Mouse (Mus musculus): ENCODE measurements around the gene H2al3.

The H2al3 gene

DNA sequence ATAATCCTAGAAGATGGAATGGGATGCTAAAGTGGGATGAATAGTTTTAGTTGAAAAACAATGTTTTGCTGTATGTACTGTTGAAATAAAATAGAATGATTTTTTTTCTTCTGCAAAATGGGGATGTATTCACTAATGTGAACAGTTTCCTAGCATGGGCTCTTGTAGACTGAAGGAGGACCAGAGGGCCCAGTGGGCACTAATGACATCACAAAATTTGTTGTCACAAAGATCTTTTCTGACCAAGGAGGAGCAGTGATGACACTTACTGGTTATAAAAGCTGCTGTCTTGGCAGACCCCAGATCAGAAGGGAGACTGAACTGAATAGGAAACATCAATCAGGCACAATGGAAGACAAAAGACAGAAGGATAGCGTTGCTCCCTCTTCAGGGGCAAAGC, at the start of gene H2al3:
H2al3 (plus strand) TSS at position 301 of the 400 bp plus-strand sequence.
- DNase-seq (ENCODE audit: low spot score) = no peak

DNA sequence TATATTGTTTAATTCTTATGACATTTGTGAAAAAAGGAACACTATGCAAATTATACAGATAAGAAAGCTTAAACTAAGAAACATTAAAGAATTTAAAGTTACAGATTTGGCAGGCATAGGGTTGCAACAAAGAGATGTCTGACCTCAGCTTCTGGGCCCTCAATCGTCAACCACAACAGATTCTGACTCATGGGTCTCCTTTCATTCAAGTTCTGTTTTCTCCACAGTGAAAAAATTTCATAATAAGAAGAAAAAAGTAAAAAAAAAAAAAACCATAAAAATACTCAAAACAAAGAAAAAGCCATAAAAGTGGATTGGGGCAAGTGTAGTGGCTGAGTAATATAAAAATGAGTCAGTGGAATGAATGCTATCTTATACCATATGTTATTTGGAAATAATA, 39.4 kb upstream of the H2al3 start:
- no peak for DNase-seq (ENCODE audit: low spot score)

DNA sequence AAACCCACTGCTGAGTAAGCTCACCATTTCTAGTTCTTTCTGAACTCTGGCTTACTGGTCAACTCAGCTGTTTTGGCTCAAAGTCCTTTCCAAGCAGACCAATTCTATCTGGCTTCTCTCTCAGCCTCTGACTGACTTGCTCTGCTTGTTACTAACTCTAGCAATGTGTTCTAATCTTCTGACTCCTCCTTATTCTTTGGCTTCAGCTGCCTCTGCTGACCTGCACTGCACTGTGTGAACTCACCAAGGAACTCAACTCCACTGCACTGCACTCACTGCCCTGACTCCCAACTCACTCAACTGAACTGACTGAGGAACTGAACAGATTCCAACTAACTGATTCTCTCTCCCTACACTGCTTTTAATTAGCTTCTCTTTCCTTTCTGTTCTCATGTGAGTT, 37.0 kb upstream of the H2al3 start:
- no peak for DNase-seq (ENCODE audit: low spot score)

DNA sequence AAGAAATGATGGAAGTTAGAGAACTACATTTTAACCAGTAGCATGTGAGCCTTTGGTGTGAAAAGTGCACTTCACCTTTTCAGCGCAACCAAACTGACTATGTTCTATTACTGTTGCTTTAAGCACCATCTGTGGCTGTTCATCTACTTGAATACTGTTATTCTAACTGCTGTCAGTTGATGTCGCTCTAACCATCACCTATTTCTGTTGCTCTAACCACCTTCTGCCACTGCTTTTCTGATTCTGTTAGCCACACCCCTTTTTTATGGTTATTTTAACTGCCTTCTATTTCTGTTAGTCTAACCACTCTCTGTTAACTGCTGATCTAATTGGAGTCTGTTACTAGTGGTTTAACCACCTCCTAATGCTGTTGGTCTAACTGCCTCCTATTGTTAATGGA, 14.7 kb upstream of the H2al3 start:
- no peak for DNase-seq (ENCODE audit: low spot score)

DNA sequence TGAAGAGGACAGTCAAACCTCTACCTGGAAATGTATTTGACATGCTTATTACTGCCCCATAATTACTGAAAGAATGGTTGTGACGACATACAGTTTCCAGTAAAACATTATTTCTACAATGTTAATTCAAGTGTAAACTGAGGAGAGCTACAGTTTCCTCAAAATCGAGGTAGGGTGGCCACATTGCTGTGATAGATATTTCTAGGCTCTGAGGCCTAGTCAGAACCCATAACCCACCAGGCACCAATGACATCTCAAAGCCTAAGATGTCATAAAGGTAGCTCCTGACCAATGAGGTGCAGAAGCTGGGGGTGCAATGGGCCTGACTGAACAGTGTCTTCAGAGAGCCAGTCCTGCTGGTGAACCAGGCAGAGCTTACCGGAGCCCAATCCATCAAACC, 2.9 kb upstream of the H2al3 start, which contains the start of gene Hypm:
Hypm (plus strand) TSS at position 301 of the 400 bp plus-strand sequence.
- DNase-seq (ENCODE audit: low spot score) = no peak

DNA sequence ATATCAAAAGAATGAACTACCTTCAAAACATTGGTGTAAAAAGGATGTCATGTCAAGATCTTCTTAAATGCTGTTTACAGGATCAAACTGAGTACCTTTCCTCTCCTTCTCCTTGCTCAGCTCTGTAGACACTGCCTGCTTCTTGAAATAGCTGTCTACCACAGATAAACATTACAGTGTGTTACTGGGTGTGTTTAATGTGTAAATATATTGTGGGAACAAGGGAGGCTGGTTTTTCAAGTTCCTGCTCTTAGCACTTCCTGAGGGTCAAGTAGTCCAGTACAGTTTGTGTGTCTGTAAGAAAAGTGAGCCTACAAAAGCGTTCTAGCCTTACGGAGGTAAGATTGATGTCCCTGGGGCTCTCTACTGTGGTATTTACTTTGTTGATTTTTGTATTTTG, 12.4 kb downstream of the H2al3 start:
- no peak for DNase-seq (ENCODE audit: low spot score)

DNA sequence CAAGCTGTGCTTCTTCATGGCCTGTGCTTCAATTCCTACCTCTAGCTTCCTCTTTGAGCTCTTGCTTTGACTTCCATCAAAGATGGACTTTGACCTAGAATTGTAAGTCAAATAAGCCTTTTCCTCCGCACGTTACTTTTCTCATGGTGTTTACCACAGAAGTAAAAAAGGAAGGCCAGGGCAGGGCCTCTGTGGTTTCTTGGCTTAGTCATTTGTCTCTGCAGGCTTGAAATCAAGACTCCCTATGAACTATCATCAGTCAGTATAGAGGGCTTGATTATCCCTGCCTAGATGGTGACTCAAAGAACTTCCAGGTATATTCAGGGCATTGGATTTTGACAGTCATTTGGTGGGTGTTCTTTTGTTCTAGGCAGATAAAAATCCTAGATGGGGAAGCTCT, 26.0 kb downstream of the H2al3 start:
- DNase-seq (ENCODE audit: low spot score) = no peak

DNA sequence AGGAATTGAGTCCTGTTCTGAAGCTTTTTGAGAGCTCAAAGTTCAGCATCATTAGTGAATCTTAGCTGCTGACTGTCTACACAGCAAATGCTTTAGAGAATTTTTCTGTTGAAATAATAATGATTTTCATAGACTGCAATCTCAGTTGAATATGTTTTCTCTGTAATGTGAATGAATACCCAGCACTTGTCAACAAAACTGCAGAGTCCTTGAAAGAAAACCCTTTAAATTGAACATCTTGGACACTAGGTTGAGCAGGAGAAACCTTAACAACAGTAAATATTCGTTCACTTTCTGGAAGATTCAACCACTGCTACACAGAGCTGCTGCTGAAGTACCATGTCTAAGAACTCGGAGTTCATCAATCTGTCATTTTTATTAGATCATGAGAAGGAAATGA, 35.8 kb downstream of the H2al3 start, which contains the start of gene Sytl5:
Sytl5 (plus strand) TSS at position 301 of the 400 bp plus-strand sequence.
- DNase-seq (ENCODE audit: low spot score) = no peak

All from MN1 (cell line).